Mouse (Mus musculus) liver, embryonic 14.5 days (tissue): ENCODE measurements around the gene Vasp. TPM values are rescaled to one million over a fixed set of nuclear protein-coding genes. Genes with fewer than 3 reads are reported as not detected.

Experiments
- ATAC-seq: fragments of 200-750 bp; cut with Nextera tagmentation; 2 replicates; pipeline ENCODE4 v1.8.0; 2017; ENCODE audit warnings: moderate number of reproducible peaks, mild to moderate bottlenecking, moderate library complexity; ENCODE audit not compliant: insufficient read depth
- DNase-seq, 3 experiments: peaks; one replicate each; pipeline ENCODE4 v3.0.0-alpha.2; 2012 to 2013; ENCODE audit warnings: low read depth in 3 of 3, low spot score in 3 of 3
- H3K27ac ChIP-seq: fragments of 300-500 bp; sonication (generic); 2 replicates; pipeline ENCODE4 v1.5.1; 2014; ENCODE audit warnings: moderate library complexity, mild to moderate bottlenecking, control low read depth, inconsistent platforms
- H3K27me3 ChIP-seq: fragments of 300-500 bp; sonication (generic); 2 replicates; pipeline ENCODE4 v1.6.1; 2014; ENCODE audit warnings: mild to moderate bottlenecking, low read length, moderate library complexity; ENCODE audit not compliant: control insufficient read depth, insufficient read depth
- H3K36me3 ChIP-seq: fragments of 300-500 bp; sonication (generic); replicated peaks from 2 replicates; pipeline ENCODE4 v1.6.1; 2014; ENCODE audit warnings: low read depth; ENCODE audit not compliant: control insufficient read depth, insufficient read depth
- H3K4me1 ChIP-seq, 2 experiments: fragments of 200-500 bp in 1 of 2; fragments of 300-500 bp in 1 of 2; sonication (generic) in 1 of 2; replicated peaks; 2 replicates each; pipeline ENCODE4 v1.6.1; 2012 to 2014; ENCODE audit warnings: antibody characterized with exemption in 1 of 2, inconsistent platforms in 1 of 2, low read length in 1 of 2; ENCODE audit not compliant: control insufficient read depth in 2 of 2, insufficient read depth in 2 of 2
- H3K4me2 ChIP-seq: fragments of 300-500 bp; sonication (generic); 2 replicates; pipeline ENCODE4 v1.6.1; 2014; ENCODE audit warnings: low read depth, mild to moderate bottlenecking, control low read depth, moderate library complexity
- H3K4me3 ChIP-seq, 2 experiments: fragments of 200-500 bp in 1 of 2; fragments of 300-500 bp in 1 of 2; sonication (generic) in 1 of 2; 2 replicates each; pipeline ENCODE4 v1.5.1; 2012 to 2014; ENCODE audit warnings: low read depth in 2 of 2, low read length in 2 of 2, mild to moderate bottlenecking in 2 of 2, control low read depth in 1 of 2, inconsistent platforms in 1 of 2, moderate library complexity in 1 of 2; ENCODE audit not compliant: insufficient read depth in 1 of 2
- H3K9ac ChIP-seq: fragments of 300-500 bp; sonication (generic); replicated peaks from 2 replicates; pipeline ENCODE4 v1.6.1; 2014; ENCODE audit warnings: mild to moderate bottlenecking, control low read depth, moderate library complexity
- H3K9me3 ChIP-seq: fragments of 300-500 bp; sonication (generic); 2 replicates; pipeline ENCODE4 v1.6.1; 2016; ENCODE audit warnings: low read length, mixed read lengths; ENCODE audit not compliant: control insufficient read depth
- CTCF ChIP-seq: IDR thresholded peaks from 2 replicates; pipeline ENCODE4 v1.5.1; 2016; ENCODE audit warnings: antibody characterized with exemption, low read depth, control low read depth
- EP300 ChIP-seq: IDR thresholded peaks from 2 replicates; pipeline ENCODE4 v1.6.1; 2016; ENCODE audit warnings: antibody characterized with exemption, low read depth
- whole genome bisulfite sequencing: fragments of 180-500 bp; shearing (Covaris S2); extraction: QIAGEN DNeasy Blood & Tissue Kit; methylation state at CpG from one replicate; pipeline ENCODE4 v1.1.7; 2014; ENCODE audit not compliant: insufficient replicate concordance; 5-methylcytosine and 5-hydroxymethylcytosine counted together
- polyA plus RNA-seq, 2 experiments: library from polyadenylated mRNA; depleted of rRNA in 1 of 2; stranded (reverse) in 1 of 2; unstranded in 1 of 2; fragments of >200 nt; fragmentation: Nextera tagmentation in 1 of 2; extraction: Ambion mirVana in 1 of 2; gene quantifications; 2 replicates each; pipeline versions ENCODE4 v1.2.1 to v1.2.3; 2012 to 2014

Vasp gene
- polyA plus RNA-seq, 2 experiments, result 25.5 to 39.9 TPM

DNA sequence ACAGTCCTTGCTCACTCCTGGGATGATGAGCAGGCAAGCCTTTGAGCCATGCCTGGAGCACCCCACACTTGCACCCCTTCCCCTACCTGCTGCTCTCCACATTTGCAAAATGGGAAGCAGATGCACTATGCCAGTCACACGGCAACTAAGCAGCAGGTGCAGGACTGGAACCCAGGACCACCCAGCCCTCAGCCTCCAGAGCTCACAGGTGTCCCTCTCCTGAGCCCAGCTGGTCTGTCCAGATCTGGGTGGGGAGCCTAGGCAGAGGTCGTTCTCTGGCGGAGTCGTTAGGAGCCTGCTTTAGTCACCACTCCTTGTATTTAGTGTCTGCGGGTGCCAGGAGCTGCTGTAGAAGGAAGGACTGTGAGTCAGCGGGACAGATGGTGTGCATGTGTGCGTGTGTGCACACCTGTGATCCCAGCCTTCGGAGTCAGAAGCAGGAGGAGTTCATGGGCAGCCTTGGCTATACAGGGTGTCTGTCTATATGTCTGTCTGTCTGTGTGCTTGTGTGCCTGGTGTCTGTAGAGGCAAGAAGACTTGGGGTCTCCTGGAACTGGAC is 30.6 kb downstream of the Vasp start:
- Histone ChIP-seq H3K36me3 (peaks cover 11% of the 10 kb centered on the region), H3K27me3 (no peaks in the 10 kb centered on the region), H3K9ac (peak overlapping the region; percentile 41), H3K9me3 (no peaks in the 10 kb centered on the region), H3K4me3 (no peak overlapping the region), H3K27ac (peak overlapping the region; percentile 83), H3K4me1 (peaks cover 40 to 47% of the 10 kb centered on the region in 2 experiments), H3K4me2 (peak overlapping the region; percentile 43)
- 79% methylated on average over 8 of the region's 8 CpGs for WGBS
- TF ChIP-seq CTCF (no peak), EP300 (no peak)
- no peak for DNase-seq
- ATAC-seq, result no peak

DNA sequence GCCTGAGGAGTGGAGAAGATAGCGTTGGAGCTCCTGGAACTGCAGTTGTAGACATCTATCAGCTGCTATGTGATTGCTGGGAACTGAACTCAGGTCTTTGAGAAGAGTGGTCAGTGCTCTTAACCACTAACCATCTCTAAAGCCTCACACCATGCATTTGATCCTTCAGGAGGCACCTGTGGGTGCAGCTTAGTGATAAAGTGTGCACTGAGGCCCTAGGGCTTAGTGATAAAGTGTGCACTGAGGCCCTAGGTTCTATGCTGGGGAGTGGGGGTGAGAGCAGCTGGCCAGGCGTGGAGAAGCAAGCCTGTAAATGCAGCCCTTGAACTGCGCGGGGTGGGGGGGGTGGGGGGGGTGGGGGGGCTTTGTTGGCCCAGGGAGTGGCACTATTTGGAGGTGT is 31.6 kb downstream of the Vasp start:
- ATAC-seq, result peak; percentile 91
- no peaks in the 10 kb centered on the region for H3K27me3 ChIP-seq
- H3K27ac ChIP-seq, result peak overlapping the region; percentile 83
- H3K9me3 ChIP-seq, result no peaks in the 10 kb centered on the region
- 15% methylated on average over 4 of the region's 4 CpGs for WGBS
- H3K4me2 ChIP-seq, result peak overlapping the region; percentile 64
- TF ChIP-seq EP300 (peak; percentile 74), CTCF (no peak)
- H3K4me3 ChIP-seq, result peak overlapping the region in 1 of 2 experiments; percentile 29; a peak in 2 of 4 replicates
- peaks cover 46 to 48% of the 10 kb centered on the region in 2 experiments for H3K4me1 ChIP-seq
- peak in 1 of 3 experiments; percentile 73 for DNase-seq
- peak overlapping the region; percentile 55 for H3K9ac ChIP-seq
- peaks cover 2% of the 10 kb centered on the region; the same call in 1 of the 2 replicates for H3K36me3 ChIP-seq

DNA sequence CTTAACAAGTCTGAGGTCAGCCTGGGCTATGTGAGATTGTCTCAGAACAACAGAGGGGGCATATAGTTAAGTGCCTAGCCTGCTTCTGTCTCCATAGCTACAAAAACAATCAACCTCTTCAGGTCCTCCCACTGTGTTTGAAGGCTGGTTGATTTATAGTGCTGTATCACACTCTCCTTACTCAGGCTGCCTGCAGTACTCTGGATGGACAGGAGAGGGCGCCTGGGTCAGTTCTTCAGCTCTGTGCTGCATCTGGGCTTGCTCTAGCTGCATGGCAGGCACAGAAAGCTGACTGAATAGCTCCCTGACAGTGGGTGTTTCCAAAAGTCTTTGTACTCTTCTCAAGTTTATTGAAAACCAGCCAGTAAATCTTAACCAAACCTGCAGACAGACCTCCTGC is 32.2 kb downstream of the Vasp start:
- Histone ChIP-seq H3K27ac (peak overlapping the region; percentile 83), H3K36me3 (no peaks in the 10 kb centered on the region), H3K4me3 (peak overlapping the region in 1 of 2 experiments; percentile 29; a peak in 2 of 4 replicates), H3K27me3 (no peaks in the 10 kb centered on the region), H3K9ac (peak overlapping the region; percentile 55), H3K4me2 (peak overlapping the region; percentile 64), H3K4me1 (peaks cover 41 to 50% of the 10 kb centered on the region in 2 experiments), H3K9me3 (no peaks in the 10 kb centered on the region)
- peak; percentile 99 for TF ChIP-seq CTCF
- no peak for TF ChIP-seq EP300
- peak in 2 of 3 experiments; percentile 55 to 89 for DNase-seq
- peak; percentile 91 for ATAC-seq
- 0% methylated on average over 1 of the region's 1 CpGs for WGBS

DNA sequence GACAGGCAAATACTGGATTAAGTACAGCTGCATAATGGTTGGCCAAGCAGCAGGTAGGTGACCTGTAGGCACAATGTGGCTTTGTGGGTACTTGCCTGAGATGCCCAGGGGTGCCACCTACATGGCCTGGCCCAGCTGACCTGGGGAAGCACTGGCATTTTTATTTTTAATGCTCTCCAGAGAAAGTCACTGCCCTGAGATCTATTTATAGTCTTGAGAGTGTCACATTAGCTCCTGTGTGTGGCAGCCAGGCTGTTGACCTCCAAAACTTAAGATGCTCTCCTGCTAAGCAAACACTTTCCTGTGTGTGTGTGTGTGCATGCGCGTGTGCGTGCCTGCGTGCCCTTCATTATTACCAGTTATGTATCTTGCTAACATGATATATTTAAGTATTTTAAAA is 33.3 kb downstream of the Vasp start:
- Histone ChIP-seq H3K27me3 (no peaks in the 10 kb centered on the region), H3K4me2 (no peak overlapping the region), H3K9ac (no peak overlapping the region), H3K36me3 (no peaks in the 10 kb centered on the region), H3K4me3 (no peak overlapping the region), H3K9me3 (no peaks in the 10 kb centered on the region), H3K4me1 (peaks cover 41 to 47% of the 10 kb centered on the region in 2 experiments), H3K27ac (peak overlapping the region; percentile 25; the same call in 1 of the 2 replicates)
- DNase-seq (no peak), ATAC-seq (no peak)
- no peak for TF ChIP-seq CTCF
- TF ChIP-seq EP300, result no peak
- 97% methylated on average over 4 of the region's 4 CpGs for WGBS

DNA sequence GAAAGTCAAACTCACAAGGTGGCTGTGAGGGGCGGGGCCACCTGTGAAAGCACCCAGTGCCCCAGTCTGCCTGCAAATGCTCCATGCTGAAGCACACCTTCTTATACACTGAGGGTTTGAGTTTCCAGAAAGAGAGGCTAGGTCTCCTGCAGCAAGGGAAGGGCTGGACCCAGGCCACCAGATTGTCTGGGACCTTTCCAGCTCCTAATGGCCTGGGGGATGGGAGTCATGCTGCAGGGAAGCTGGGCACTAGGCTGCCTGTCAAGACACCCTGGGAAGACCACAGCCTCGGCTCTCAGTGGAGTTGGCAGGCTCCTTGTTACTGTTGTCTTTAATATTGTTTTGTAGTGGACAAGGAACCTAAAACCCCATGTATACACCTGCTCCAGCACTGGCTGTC is 35.2 kb downstream of the Vasp start:
- H3K4me1 ChIP-seq, result peaks cover 34 to 54% of the 10 kb centered on the region in 2 experiments
- H3K4me2 ChIP-seq, result no peak overlapping the region
- DNase-seq, result no peak
- no peaks in the 10 kb centered on the region for H3K27me3 ChIP-seq
- H3K9me3 ChIP-seq, result no peaks in the 10 kb centered on the region
- no peaks in the 10 kb centered on the region for H3K36me3 ChIP-seq
- WGBS, result 58% methylated on average over 2 of the region's 2 CpGs
- H3K9ac ChIP-seq, result no peak overlapping the region
- no peak overlapping the region for H3K4me3 ChIP-seq
- TF ChIP-seq EP300 (no peak), CTCF (no peak)
- no peak overlapping the region for H3K27ac ChIP-seq
- ATAC-seq, result no peak
